Mouse (Mus musculus): ENCODE data around the gene Gmpr.

- TF ChIP-seq POLR2A (IDR thresholded peaks at IDR 0.05; ENCODE audit: low read depth, low read length): no peak
- no peak for TF ChIP-seq CTCF (IDR thresholded peaks at IDR 0.05; ENCODE audit: borderline replicate concordance, insufficient read depth, low read length)
These were observed 7.7 kb downstream of the Gmpr start for GRCm38 (mm10) chr13:45514832-45515422.
